Mouse (Mus musculus): ENCODE measurements around the gene Tank. TPM values are rescaled to one million over a fixed set of nuclear protein-coding genes. Genes with fewer than 3 reads are reported as not detected.

Gene Tank
- polyA plus RNA-seq (2012; ENCODE audit: insufficient read depth, insufficient read length, missing spikeins): 52.6 and 55.0 TPM in 2 replicates

GRCm38 (mm10) chr2:61578433-61578832 lies at the start of gene Tank:
Gene Tank (plus strand): TSS chr2:61578585.
- Histone ChIP-seq H3K4me1 (ENCODE audit: control insufficient read depth, insufficient read depth, insufficient read length, low read length) (peaks cover 2% of the 10 kb centered on the region; the same call in 1 of the 2 replicates), H3K27ac (replicated peaks; ENCODE audit: low read depth, low read length) (no peak within 1 kb of the TSS), H3K4me3 (ENCODE audit: insufficient read depth, low read depth, low read length) (peak within 1 kb of the TSS; percentile 27)

DNA sequence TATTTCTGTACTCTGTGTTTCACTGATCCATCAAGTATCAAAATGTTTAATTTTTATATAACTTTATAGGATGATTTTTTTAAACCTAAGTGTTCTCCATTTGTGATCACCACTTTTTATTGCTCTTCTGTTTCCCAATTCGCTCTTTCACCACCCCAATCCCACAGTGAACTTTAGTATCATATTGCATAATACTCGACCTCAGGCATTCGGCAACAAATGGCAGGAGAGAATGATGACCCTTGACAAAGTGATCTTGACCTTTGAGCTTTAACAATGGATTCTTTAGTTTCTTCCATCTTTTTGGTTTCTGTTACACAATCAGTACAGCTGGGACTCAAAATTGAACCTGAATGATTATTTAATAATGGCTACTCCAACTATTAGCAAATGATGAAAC lies 46.1 kb upstream of the Tank start:
- H3K4me3 ChIP-seq (ENCODE audit: insufficient read depth, low read depth, low read length): no peak overlapping the region
- peak overlapping the region; percentile 38; the same call in 1 of the 2 replicates for H3K27ac ChIP-seq (replicated peaks; ENCODE audit: low read depth, low read length)
- peaks cover 5% of the 10 kb centered on the region; the same call in 1 of the 2 replicates for H3K4me1 ChIP-seq (ENCODE audit: control insufficient read depth, insufficient read depth, insufficient read length, low read length)

- Histone ChIP-seq H3K4me1 (ENCODE audit: control insufficient read depth, insufficient read depth, insufficient read length, low read length) (peaks cover 5% of the 10 kb centered on the region; the same call in 1 of the 2 replicates), H3K4me3 (ENCODE audit: insufficient read depth, low read depth, low read length) (no peak overlapping the region), H3K27ac (replicated peaks; ENCODE audit: low read depth, low read length) (peak overlapping the region; percentile 45)
Observed at GRCm38 (mm10) chr2:61533131-61533530, 45.3 kb upstream of the Tank start.

DNA sequence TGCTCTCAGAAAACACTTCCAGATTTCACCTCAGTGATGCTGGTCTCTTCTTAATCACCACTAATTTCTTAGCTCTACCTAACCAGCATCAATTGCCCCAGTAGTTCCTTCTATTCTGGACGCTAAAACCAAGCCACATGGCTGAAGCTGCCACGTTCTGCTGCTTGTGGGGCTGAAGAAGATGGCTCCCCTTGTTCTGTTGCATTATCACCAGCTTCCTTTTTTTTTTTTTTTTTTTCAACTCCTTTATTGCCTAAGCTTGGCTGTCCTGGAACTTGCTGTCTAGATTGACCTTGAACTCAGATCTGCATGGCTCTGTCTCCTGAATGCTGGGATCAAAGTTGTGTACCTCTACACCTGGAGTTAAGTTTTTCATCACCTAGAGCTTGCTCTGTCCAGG lies 41.5 kb upstream of the Tank start:
- peaks cover 4% of the 10 kb centered on the region; the same call in 1 of the 2 replicates for H3K4me1 ChIP-seq (ENCODE audit: control insufficient read depth, insufficient read depth, insufficient read length, low read length)
- no peak overlapping the region for H3K27ac ChIP-seq (replicated peaks; ENCODE audit: low read depth, low read length)
- H3K4me3 ChIP-seq (ENCODE audit: insufficient read depth, low read depth, low read length): no peak overlapping the region

- no peak overlapping the region for H3K4me3 ChIP-seq (ENCODE audit: insufficient read depth, low read depth, low read length)
- H3K27ac ChIP-seq (replicated peaks; ENCODE audit: low read depth, low read length): no peak overlapping the region
- H3K4me1 ChIP-seq (ENCODE audit: control insufficient read depth, insufficient read depth, insufficient read length, low read length): no peaks in the 10 kb centered on the region
Observed at GRCm38 (mm10) chr2:61539378-61539777, 39.0 kb upstream of the Tank start.

- no peak overlapping the region for H3K4me3 ChIP-seq (ENCODE audit: insufficient read depth, low read depth, low read length)
- no peak overlapping the region for H3K27ac ChIP-seq (replicated peaks; ENCODE audit: low read depth, low read length)
- H3K4me1 ChIP-seq (ENCODE audit: control insufficient read depth, insufficient read depth, insufficient read length, low read length): no peaks in the 10 kb centered on the region
Observed at GRCm38 (mm10) chr2:61542426-61542825, 36.0 kb upstream of the Tank start.

DNA sequence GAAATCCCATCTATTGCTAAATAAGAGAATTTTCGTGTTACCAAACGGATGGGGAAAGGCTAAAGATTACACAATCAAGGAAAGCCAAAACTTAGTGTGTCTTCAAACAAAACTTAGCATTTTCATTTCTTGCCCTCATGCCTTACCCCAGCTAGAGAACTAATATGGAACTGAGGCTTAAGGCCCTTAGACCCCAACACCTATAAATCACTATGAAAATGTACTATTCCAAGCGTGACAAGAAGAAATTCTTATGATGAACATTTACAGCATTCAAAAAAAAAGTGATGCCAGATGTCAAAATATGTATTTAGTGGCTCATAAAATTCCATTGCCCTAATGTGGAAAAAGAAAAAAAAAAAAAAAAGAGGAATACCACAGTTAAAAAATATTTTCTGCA lies 32.7 kb upstream of the Tank start:
- no peak overlapping the region for H3K4me3 ChIP-seq (ENCODE audit: insufficient read depth, low read depth, low read length)
- no peaks in the 10 kb centered on the region for H3K4me1 ChIP-seq (ENCODE audit: control insufficient read depth, insufficient read depth, insufficient read length, low read length)
- no peak overlapping the region for H3K27ac ChIP-seq (replicated peaks; ENCODE audit: low read depth, low read length)

DNA sequence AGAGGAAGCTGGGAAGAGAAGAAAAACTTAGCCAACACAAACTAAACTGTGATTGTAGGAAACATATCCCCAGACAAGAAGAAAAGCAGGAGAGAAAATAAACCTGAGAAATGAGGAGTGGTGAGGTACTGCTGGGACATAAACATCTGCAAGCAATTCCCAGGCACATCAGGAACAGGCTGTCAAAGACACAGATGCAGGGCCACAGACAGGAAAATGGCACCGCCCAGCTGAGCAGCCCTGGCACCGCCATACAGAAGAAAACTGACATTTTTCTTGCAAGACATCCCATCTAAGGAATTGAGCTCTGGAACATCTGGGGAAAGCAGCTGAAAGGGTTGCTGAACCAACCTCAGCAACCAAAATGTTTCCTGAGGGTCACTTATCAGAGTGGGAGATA lies 30.4 kb upstream of the Tank start:
- Histone ChIP-seq H3K4me3 (ENCODE audit: insufficient read depth, low read depth, low read length) (no peak overlapping the region), H3K4me1 (ENCODE audit: control insufficient read depth, insufficient read depth, insufficient read length, low read length) (no peaks in the 10 kb centered on the region), H3K27ac (replicated peaks; ENCODE audit: low read depth, low read length) (no peak overlapping the region)

GRCm38 (mm10) chr2:61551680-61552079 lies 26.7 kb upstream of the Tank start:
- no peak overlapping the region for H3K27ac ChIP-seq (replicated peaks; ENCODE audit: low read depth, low read length)
- H3K4me3 ChIP-seq (ENCODE audit: insufficient read depth, low read depth, low read length): no peak overlapping the region
- H3K4me1 ChIP-seq (ENCODE audit: control insufficient read depth, insufficient read depth, insufficient read length, low read length): no peaks in the 10 kb centered on the region

GRCm38 (mm10) chr2:61555367-61555766 lies 23.0 kb upstream of the Tank start:
- Histone ChIP-seq H3K4me3 (ENCODE audit: insufficient read depth, low read depth, low read length) (no peak overlapping the region), H3K27ac (replicated peaks; ENCODE audit: low read depth, low read length) (no peak overlapping the region), H3K4me1 (ENCODE audit: control insufficient read depth, insufficient read depth, insufficient read length, low read length) (no peaks in the 10 kb centered on the region)

- no peak overlapping the region for H3K4me3 ChIP-seq (ENCODE audit: insufficient read depth, low read depth, low read length)
- H3K4me1 ChIP-seq (ENCODE audit: control insufficient read depth, insufficient read depth, insufficient read length, low read length): no peaks in the 10 kb centered on the region
- H3K27ac ChIP-seq (replicated peaks; ENCODE audit: low read depth, low read length): no peak overlapping the region
Observed at GRCm38 (mm10) chr2:61555825-61556224, 22.6 kb upstream of the Tank start.

- no peak overlapping the region for H3K4me3 ChIP-seq (ENCODE audit: insufficient read depth, low read depth, low read length)
- no peaks in the 10 kb centered on the region for H3K4me1 ChIP-seq (ENCODE audit: control insufficient read depth, insufficient read depth, insufficient read length, low read length)
- no peak overlapping the region for H3K27ac ChIP-seq (replicated peaks; ENCODE audit: low read depth, low read length)
Observed at GRCm38 (mm10) chr2:61556639-61557038, 21.7 kb upstream of the Tank start.

DNA sequence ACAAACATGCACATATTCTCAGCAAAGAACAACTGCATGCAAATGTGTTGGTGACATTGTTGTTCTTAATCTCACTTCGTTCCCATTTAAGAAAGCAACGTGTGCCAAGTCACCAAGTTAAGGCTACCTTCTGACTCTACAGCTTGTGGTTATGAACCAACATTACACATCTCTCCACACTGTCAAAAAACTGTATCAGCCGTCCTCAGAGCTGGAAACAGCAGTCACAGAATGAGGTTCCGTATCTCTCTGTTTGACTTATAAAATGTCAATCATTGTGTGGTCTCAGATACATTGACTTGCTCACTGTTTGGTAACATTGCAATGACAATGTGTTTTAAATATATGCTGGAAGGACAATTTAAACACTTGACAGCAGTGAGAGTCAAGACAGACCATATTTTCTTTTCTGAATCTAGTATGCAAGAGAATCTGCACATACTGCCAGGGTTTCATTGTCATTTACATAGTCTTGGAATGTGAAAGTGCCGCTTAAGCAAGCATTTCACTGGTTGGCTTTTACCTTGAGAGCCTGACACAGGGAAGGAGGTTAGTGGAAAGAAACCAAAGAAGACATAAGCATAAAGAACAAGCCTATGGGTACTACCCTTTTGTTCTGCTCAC lies 20.4 kb upstream of the Tank start:
- H3K4me3 ChIP-seq (ENCODE audit: insufficient read depth, low read depth, low read length): no peak overlapping the region
- H3K27ac ChIP-seq (replicated peaks; ENCODE audit: low read depth, low read length): no peak overlapping the region
- H3K4me1 ChIP-seq (ENCODE audit: control insufficient read depth, insufficient read depth, insufficient read length, low read length): no peaks in the 10 kb centered on the region

- no peaks in the 10 kb centered on the region for H3K4me1 ChIP-seq (ENCODE audit: control insufficient read depth, insufficient read depth, insufficient read length, low read length)
- H3K4me3 ChIP-seq (ENCODE audit: insufficient read depth, low read depth, low read length): no peak overlapping the region
- no peak overlapping the region for H3K27ac ChIP-seq (replicated peaks; ENCODE audit: low read depth, low read length)
Observed at GRCm38 (mm10) chr2:61561058-61561457, 17.3 kb upstream of the Tank start.

- H3K4me1 ChIP-seq (ENCODE audit: control insufficient read depth, insufficient read depth, insufficient read length, low read length): no peaks in the 10 kb centered on the region
- H3K4me3 ChIP-seq (ENCODE audit: insufficient read depth, low read depth, low read length): no peak overlapping the region
- H3K27ac ChIP-seq (replicated peaks; ENCODE audit: low read depth, low read length): no peak overlapping the region
Observed at GRCm38 (mm10) chr2:61563202-61563601, 15.2 kb upstream of the Tank start.

GRCm38 (mm10) chr2:61567045-61567783 lies 11.2 kb upstream of the Tank start:
- Histone ChIP-seq H3K4me1 (ENCODE audit: control insufficient read depth, insufficient read depth, insufficient read length, low read length) (no peaks in the 10 kb centered on the region), H3K4me3 (ENCODE audit: insufficient read depth, low read depth, low read length) (no peak overlapping the region), H3K27ac (replicated peaks; ENCODE audit: low read depth, low read length) (no peak overlapping the region)
